Mouse (Mus musculus): Measurements from ENCODE around the gene Hdac4.

The Hdac4 gene

DNA sequence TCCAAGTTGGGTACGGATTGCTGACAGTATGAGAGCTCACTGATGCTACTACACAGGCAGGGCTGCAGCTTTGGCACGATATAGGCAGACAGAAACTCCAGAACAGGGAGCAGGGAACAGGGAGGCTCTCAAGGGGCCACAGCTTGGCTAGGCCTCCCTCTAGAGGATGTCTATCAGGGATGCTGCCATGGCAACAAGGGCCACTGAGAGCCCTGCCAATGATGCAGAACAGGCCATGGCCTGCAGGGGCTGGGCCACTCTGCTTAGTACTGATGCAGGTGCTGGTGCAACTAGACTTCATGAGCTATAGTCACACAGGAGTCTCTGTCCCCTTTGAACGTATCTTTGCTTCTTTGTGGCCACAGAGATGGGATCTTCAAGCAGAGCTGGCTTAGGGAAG, 217.1 kb downstream of the Hdac4 start:
- DNase-seq (ENCODE audit: low read depth, low spot score) = peak; percentile 13

DNA sequence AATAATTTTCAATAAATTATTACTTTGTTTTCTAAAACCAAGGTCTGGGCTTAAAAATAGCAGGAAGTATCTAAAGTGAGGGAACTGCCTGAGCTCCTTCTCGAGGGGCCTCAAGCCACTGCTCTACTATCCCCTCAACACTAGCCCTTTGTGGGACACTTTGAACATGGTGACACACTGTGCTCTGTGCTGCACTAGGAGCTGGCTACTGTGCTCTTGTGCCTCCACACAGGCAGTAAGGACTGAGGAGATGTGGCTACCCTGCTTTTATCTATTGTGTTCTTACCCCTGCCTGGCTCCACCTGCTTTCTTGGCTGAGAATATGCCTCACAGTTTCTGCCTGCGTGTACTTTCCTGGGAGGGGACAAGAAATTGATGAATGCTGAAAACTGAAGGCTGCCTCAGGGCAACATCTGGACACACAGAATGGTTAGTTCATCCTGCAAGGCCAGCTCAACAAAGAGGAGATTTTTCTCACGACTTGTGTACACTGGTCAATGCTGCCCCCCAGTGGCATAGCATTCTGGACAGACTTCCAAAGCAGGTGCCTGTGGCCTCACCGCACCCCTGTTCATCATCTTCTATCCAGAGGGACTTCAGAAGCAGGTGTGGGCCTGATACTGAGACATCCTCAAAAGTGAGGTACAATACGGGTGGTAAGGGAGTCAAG, 226.7 kb downstream of the Hdac4 start:
- peak; percentile 33 for DNase-seq (ENCODE audit: low read depth, low spot score)

DNA sequence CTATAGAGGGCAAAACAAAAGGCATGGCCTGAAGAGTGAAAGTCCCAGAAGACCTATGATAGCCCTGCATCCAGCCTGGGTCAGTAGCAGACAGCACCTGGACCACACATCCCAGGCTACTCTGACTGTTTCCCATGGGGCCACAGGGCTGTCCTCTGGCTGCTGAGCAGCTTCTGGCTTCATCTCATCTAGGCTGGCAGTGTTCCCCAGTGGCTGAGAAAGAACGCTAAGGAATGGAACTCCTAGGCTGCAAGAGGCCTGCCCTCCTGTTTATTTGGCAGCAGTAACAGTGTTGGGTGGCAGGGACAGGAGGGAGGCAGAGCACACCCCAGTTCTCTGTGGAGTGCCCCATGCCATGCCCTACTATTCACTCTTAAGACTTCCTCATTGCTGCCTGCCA, 228.5 kb downstream of the Hdac4 start:
- DNase-seq (ENCODE audit: low read depth, low spot score) = no peak

DNA sequence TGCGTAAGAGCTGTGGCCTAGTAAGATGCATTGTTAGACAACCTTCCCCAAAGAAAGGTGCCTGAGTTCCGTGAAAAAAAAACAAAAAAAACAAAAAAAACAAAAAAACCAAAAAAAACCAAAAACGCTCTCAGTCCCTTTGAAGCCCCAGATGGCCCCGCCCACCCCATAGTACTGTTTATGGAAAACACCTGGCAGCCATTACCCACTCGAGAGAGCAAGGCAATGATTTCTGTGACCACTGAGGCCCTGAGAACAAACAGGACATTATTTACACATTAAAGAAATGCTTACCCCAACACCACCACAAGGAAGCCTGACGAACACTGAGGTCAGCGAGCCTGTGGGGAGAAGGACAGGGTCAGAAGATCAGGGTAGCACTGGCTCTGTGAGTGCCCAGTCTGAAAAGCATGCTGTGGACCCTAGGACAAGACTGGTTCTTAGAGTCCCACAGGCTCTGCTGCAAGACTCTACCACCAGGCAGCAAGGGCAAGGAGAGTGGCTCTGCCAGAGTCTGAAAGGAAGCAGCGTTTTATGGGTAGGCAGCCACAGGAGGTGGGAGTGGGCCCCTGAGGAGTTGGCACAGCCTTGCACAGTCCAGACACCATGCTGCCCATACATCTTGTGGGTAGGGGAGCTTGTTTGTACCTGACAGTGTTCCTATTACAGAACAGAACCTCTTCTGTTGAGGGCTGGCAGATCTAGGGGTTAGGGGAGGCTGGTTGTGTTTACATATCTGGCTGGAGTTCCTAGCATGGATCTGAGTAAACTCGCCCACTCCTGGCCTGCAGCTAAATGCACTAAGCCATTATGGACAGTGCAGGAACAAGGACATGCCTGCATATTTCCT, 230.8 kb downstream of the Hdac4 start:
- no peak for DNase-seq (ENCODE audit: low read depth, low spot score)

DNA sequence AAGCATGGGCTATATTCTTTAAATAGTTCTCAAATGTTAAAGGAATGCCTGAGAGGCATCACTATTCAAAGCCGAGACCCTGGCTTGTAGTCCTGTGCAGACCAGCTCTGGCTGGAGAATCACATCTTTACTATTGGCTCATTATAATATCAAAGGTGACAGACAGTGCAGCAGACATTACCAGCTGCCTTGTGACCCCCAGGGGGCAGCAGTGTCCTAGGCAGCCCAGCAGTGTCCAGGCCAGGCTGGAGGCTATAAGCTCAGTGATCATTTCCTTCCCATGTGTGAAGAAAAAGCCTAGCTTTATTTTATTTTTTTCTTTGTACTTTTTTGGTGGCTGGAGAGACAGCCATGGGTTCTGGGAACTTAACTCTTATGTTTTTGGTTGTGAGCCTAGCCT, 233.2 kb downstream of the Hdac4 start:
- DNase-seq (ENCODE audit: low read depth, low spot score) = peak; percentile 84

DNA sequence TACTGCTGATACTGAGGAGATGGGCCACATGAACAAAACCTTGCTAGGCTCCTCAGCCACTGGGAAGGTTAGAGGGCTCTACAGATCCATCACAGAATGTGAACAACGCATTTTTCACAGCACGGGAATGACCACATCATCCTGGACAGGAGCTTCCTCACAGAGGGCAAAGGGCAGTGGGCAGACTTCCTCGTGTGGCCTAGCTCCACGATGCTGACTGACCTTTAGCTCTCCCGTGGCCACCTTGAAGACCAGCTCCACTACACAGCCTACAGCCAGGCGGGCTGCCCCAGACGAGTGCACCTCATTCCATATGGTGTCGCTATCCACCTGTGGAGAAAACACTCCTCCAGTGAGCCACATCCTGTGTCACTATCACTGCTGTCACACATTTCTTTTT, 234.3 kb downstream of the Hdac4 start:
- DNase-seq (ENCODE audit: low read depth, low spot score) = no peak

DNA sequence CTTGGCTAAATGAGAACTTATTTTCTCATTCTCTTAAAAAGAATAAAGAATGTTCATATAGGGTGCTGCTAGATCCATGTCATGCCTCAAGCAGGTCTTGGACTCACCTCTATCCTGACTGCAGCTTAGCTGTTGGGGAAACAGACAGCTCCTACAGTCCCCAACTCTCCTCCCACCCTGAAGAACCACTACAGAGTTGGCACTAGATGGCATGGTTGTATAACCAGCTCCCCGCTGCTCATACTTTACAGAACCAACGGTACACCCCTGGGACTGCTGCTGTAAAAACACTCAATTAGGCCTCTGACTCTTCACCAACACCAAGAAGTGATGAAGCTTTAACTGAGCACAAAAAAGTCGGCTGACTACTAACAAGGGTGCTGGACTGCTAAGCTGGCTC, 235.6 kb downstream of the Hdac4 start:
- DNase-seq (ENCODE audit: low read depth, low spot score) = no peak

DNA sequence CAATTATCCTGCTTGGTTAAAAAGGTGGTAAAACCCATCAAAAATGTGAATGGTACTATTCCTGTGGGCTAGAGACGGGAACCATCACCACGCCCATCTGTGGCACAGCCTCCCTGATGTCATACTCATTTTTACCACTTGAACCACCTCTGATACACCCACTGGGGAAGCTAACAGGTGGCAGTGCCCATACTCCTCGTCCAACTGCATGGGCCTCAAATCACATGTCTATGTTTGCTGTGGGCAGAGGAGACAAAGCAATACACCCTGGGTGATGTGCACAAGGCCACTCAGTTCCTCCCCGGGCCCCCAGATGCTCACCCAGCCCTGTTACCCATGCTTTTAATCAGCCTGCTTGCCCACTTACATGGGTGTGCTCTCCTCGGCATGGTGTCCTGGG, 236.5 kb downstream of the Hdac4 start:
- no peak for DNase-seq (ENCODE audit: low read depth, low spot score)

DNA sequence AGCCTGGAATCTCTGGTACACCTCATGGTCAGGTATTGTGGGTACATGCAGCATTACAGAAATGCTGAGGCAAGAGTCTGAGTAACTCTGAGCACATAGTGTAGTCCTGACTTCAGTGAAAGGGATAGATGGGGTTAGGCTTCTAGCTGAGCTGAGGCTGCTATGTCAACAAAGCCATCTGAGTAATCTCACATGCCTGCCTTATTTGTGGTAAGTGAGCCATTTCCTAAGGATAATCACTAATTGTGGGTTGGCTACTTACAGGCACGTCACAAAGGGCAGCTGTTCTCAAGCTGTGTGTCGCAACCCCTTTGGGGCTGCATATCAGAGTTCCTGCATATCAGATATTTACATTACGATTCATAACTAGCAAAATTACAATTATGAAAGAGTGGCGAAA, 239.3 kb downstream of the Hdac4 start:
- no peak for DNase-seq (ENCODE audit: low read depth, low spot score)

DNA sequence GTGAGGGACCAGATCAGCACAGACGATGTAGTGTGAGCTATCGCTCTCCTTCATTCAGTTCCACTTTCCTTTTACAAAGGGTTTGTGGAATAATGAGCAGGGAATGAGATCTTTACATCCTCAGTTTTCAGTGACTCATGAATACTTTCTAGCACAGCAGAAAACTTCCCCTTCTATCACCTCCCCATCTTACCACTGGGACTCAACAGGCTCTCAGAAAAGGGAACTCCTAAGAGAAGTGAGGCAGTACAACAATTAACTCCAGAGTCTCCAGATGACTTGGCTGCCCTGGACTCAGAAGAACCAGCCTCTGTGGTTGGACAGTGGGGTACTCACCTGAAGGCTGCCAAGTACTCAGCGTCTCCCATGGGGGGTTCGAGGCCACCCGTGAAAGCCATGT, 240.5 kb downstream of the Hdac4 start:
- DNase-seq (ENCODE audit: low read depth, low spot score) = no peak

DNA sequence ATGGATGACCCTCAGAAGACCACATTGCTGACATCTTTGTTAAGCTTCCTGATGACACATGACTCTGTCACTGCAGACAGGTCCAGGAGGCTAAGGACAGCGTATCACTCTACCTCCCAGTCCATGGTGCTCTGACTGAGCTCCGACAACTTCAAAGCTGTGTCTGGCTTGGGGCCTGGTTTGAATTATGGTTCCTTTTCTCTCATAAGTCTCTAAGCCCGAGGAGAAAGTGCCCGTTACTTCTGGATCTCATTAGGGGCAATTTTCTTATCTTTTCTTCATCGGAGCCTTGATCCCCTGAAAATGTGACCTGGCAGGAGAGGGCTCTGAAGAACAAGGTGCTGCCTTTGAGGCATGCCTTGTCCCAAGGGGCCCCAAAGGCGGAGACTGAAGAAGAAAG, 242.6 kb downstream of the Hdac4 start:
- no peak for DNase-seq (ENCODE audit: low read depth, low spot score)

DNA sequence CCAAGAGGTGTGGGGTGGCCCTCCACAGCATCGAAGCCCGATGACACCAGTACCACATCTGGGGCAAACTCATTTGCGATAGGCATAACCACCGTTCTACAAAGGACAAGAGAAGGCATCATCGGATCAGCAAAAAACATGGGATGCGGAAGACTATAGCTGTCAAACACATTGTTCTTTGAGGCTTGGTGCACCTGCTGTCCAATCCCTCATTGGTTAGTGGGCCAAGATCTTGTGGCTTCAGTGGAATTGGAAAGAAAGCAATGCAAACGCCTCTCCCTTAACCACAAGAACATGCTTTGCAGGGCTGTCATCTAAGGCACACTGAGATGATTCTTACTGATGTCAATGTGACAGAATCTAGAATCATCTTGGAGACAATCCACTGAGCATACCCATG, 248.1 kb downstream of the Hdac4 start:
- DNase-seq (ENCODE audit: low read depth, low spot score) = no peak

DNA sequence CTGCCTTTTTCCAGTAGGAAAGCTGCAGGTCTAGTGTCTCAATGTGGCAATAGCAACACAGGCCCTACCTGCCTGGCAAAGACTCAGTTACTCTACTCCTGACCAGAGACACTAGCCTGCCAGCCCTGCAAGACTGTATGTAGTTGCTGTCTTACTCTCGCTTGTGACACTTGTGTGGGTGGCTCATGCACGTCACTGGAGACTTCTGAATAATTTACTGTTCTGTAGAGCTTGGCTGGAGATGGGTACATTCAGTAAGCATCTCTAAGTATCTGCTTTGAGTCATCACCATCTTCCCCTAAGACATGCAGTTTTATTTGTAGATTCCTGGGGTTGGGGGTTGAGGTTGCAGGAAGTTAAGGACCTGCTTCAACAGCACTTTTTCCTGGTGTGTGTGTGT, 252.9 kb downstream of the Hdac4 start:
- peak; percentile 28 for DNase-seq (ENCODE audit: low read depth, low spot score)

DNA sequence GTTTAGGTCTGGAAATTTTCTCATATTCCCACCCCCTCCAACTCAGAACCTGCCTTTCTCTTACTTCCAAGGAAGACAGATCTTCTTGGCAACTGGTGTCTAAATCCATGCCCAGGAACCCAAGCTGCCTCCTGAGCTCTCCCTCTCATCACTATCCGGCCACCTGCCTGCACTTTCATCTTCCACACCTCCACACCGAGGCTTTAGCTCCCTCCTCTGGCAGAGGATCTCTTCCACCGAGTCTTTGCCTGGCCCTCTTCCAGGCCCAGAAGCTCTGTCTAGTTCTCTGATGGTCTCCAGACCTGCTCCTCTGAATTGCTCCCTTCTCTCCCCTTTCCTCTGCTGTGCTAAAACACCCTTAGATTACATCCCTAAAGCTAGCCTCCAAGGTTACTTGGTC, 253.5 kb downstream of the Hdac4 start:
- DNase-seq (ENCODE audit: low read depth, low spot score) = no peak

DNA sequence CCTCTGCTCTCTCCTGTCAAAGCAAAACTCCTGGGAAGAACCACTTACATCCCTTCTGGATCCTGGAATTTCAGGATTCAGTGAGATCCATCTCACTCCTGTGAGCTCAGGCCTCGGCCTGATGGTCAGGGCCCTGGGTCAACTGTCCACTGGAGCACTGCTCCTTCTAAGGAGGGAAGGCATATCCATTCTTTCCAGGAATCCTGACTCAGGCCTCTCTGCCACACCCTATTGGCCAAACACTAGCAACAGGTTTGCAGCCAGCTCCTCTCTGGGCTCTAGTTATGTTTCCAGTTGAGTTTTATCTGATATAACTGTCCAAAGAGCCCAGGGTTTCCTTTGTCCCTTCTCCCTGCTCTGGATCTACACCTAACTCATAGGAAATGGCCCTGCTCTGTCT, 254.4 kb downstream of the Hdac4 start:
- DNase-seq (ENCODE audit: low read depth, low spot score) = no peak

DNA sequence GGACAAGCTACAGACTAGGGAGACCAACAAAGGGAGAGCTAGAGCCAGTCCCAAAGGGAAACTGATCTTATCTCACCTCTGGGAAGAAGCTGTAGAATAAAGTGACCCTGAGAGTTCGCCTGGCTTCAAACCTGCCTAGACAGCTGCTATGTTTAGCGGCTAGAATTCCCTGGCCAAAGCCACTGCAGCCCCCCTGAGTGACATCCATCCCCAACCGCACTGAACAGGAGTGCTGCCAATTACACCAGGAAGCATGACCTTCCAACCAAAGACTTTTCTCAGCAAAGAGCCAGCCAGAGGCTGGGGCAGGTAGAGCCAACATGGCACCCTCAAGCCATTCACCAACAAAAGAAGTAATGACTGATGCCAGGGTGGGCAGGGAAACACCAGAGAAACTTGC, 260.3 kb downstream of the Hdac4 start:
- no peak for DNase-seq (ENCODE audit: low read depth, low spot score)

DNA sequence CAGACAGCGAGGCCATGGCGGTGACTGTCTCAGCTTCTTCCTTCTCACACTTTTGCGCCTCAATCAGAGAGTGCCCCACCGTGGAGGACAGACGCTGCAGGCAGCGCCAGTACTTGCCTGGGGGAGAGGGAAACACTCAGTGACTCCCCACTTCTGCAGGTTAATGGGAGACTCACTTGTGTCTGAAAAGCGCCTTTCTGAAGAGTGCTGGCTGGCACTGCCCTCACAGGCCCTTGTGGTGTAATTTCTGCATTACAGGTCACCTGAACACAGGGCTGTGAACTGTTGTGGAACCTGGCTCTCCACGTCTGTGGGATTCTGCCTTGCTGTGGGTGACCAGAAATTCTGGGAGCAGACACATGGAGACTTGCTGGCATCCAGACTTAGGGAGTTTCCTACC, 261.8 kb downstream of the Hdac4 start:
- no peak for DNase-seq (ENCODE audit: low read depth, low spot score)

DNA sequence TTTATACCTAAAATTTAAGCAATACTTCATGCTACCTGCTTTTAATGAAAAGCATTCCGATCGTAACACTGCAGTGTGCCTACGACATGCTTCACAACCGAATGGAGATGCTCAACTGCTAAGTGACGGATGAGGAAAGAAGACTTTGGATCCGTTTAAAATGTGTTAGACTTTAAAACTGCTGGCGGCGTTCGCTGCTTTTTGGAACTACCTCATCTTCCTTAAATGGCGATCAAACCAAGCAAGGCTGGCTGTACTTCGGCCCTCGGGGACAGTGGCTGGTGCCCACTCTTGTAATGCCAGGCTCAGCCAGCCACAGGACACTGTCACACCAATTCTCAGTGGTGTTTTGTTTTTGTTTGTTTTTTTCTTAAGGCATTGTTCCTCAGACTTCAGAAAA, 263.3 kb downstream of the Hdac4 start:
- no peak for DNase-seq (ENCODE audit: low read depth, low spot score)

DNA sequence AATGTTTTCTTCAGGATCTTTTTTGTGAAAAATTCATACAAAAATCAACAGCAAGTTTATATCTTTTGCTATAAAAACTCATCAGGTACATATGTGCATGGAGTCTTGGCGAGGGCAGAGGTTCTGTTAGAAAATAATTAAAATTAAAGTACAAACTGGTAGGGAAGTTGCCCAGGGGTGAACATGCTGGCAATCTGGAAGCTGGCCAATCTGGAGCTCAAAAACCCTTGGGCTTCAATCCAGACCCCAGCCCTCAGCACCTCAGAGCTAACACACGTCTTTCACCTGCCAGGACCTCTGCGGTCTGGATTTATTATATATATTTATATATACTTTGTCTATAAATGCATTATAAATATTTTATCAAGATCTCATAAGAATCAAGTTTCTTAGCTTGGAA, 263.7 kb downstream of the Hdac4 start:
- DNase-seq (ENCODE audit: low read depth, low spot score) = no peak

DNA sequence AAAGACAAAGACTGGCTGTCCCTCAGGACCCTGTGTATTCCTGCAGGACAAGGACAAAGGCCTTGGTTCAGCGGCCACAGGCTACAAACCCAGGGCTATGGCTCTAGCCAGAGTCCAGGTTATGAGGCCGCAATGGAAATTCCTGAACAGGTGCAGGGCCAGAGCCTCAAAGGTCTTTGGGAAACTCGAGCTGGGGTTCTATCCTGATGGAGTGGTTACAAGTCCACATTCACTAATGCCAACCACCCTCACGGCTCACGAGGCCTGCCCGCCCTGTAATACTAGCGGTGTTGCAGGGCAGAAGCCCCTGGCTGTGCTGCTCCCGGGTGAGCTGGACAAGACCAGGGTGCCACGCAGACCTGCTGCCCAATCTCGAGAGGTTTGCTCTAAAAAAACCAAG, 264.3 kb downstream of the Hdac4 start:
- no peak for DNase-seq (ENCODE audit: low read depth, low spot score)

DNA sequence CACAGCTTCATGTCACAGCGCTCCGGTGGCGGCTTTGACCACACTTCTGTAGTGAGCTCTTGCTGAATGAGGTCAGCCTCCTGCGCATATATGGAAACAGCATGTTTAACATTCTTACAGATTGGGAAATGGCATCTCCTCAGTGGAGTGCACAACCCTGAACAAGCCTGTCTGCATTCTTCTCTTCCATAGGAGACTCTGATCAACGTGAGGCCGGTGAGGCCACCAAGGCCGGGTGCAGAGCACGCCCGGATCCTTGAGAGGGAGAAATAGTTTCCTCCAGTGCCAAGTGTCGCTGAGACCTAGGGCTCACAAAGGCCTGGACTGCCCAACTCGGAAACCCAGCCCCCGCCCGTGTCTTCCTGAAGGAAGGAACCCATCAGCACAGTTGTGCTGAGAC, 266.4 kb downstream of the Hdac4 start:
- DNase-seq (ENCODE audit: low read depth, low spot score) = no peak

DNA sequence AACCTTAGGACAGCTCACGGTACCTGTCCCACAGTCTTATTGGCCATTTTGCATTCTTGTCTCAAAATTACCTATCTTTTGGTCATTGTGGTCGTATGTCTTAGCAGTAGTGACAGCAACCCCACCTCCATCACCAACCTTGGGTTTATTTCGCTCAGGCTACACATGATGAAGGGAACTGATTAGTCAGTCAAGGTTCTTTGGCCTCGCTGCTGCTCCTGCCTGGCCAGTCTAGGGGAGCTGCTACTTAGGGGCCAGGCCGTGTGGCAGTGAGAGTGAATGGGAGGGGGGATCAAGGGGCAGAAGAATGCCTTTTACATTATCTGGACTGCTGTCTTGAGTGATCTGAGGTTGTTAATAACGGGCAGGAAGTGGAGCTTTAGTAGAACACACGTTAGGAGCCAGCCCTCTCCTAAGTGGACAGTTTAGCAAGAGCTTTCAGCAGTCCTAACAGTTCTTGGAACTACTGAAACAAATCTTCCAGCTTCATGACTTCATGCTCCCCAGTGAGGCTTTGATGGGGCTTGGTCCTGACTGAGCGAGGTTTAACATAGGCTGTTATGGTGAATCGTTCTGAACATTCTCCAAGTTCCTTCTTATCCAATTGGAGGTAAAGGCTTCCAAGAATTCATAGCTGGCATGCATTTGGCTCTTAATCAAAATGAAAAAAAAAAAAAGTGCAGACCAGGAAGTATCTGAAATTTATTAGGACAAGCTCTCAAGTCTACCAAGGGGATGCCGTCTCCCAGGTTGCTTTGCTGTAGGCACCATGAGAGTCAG, 267.8 kb downstream of the Hdac4 start:
- no peak for DNase-seq (ENCODE audit: low read depth, low spot score)

DNA sequence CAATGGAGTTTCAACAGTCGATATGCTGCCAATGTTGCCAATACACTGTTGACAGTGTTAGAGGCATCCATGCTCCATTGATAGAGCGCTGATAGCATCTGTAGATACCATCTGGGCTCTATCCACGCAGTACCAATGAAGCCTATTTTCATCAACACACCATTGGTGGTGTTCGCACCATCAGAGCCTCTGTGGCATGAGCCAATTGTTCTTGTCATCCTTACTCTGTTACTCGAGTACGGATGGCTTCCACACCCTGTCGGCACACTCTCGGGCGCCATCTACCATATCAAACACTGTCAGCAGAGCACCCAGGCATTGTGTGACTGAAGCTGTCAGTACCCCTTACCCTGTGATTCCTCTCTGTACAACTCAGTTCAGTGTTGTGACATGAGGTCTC, 271.9 kb downstream of the Hdac4 start:
- no peak for DNase-seq (ENCODE audit: low read depth, low spot score)
